14 mouse cellular contexts compared by ENCODE assay signal in the genomic region with DNA sequence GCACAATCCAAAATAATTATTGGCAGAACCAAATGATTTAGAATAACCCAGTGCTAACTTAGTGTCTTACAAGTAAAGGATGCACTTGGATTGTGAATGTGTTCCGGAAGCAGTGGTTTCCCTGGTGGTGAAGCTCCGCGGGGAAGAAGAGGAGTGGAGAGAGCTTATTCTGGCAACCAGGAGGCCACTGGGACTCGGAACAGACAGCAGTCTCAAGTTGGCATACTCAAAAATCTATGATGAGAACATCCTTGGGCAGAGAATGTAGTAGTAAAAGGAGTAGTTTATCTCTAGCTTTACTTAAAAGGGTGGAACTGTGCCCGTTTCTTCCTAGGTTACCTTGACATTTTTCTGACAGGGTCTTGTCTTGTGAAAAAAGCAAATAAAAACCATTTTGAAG.
"Had no signal": no experiment of that assay in that cellular context is flagged by ENCODE, and none has a peak within 500 bp of the region (broad histone marks: within the 10 kb centered on the region; RNA-seq: fewer than 3 reads in every experiment).

No protein-coding gene starts in this region.

- DNase-seq: liver, postnatal 0 days; lung, embryonic 14.5 days; lung, postnatal 10 days; lung, postnatal 4 days; midbrain, embryonic 14.5 days; retina, postnatal 1 day; right cerebral cortex, adult 18-20 months; right cerebral cortex, postnatal 25 days; right cerebral cortex, postnatal 4 days; spleen, adult 18-20 months; thymus, adult 18-20 months; thymus, postnatal 14 days; thymus, postnatal 36 days had no signal

- ATAC-seq: liver, postnatal 0 days; midbrain, embryonic 16.5 days had no signal
